Mouse (Mus musculus): ENCODE results near the gene Slc22a1.

DNA sequence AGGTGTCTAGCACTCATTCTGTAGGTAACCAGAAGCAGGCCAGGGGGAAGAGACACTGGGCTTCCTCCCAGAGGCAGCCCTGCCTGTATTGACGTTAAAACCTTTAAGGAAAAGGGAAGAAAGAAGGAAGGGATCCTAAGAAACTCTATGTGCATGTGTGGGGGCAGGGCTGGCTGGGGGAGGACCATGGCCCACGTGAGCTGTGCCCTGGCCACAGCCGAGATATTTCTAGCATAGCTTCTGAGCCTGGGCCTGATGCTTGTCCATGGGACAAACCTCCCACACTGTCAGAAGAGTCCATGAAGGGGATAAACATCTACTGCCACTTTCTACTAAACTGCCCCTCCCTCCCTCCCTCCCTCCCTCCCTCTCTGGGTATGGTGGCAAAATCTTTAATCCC lies 1.8 kb downstream of the Slc22a1 start:
- TF ChIP-seq CTCF (conservative IDR thresholded peaks at IDR 0.05; ENCODE audit: insufficient read depth, insufficient read length, low read depth, low read length) (no peak), POLR2A (IDR thresholded peaks at IDR 0.05; ENCODE audit: low read depth, low read length) (no peak)

Measured in kidney, adult 2 months (tissue).